ENCODE assay signal across 8 mouse cellular contexts in the genomic region with DNA sequence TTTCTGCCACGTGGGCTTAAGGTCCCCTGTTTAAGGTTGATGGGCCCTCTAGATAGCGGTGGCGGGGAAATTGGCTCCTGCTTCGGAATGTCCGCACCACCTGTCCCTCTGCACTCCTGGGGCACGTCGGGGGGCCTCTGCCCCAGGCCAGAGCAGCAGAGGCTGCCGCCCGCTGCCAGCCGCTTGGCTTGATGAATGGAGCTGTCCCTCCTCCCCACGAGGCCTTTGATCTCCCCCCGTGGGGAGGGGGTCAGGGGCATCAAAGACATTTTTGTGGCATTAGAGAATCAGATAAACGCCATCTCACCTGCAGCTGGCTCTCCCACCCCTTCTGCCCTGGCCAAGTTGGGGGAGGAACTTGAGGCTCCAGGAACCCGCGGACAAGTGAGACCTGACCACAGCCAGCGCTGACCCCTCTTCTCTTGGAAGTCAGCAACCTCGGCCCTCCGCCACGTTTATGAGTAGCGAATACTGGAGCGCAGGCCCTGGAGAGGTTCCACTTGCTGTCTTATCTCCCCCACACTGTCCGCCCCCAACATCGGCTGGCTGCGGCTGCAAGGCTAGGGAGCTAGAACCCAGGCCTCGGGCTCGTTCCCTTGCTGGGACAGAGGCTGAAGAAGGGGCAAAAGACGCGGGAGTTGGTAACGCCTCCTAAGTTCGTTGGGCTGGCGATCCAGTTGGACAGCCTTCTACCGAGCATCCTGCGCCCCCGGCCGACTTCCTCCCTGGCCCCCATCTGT. TPM values are rescaled to one million over a fixed set of nuclear protein-coding genes. Genes with fewer than 3 reads are reported as not detected.
A peak's percentile ranks its signal among the peaks of the same experiment; 100 is the strongest.
DNase-seq lines count a peak whose midpoint lies in the region; ATAC-seq and TF ChIP-seq lines count a peak whose summit lies in the region.

No protein-coding gene starts in this region.

- no peak overlapping the region for H3K9ac ChIP-seq in heart, adult 2 months (ENCODE audit: low read depth, low read length)
- H3K9ac ChIP-seq in ES-E14 (ENCODE audit: insufficient read depth, low read depth, low read length, poor library complexity, severe bottlenecking): no peak overlapping the region
- no peak overlapping the region for H3K9ac ChIP-seq in hindbrain, embryonic 11.5 days (ENCODE audit: low read depth, low read length)
- H3K9ac ChIP-seq in midbrain, embryonic 11.5 days (ENCODE audit: low read length): no peak overlapping the region

- no peak for DNase-seq in heart, adult 2 months
- DNase-seq in heart, postnatal 10 days: no peak
- no peak for DNase-seq in ES-E14 (ENCODE audit: low read depth, low spot score)
- peak; percentile 57 for DNase-seq in hindbrain, embryonic 11.5 days (ENCODE audit: low spot score)
- peak; percentile 95 for DNase-seq in midbrain, embryonic 11.5 days (ENCODE audit: low spot score, missing footprints)
- DNase-seq in frontal cortex, postnatal 10 days (ENCODE audit: low spot score in 2 of 2): no peak
- no peak for DNase-seq in right cerebral cortex, postnatal 10 days (ENCODE audit: low spot score in 2 of 2)
- no peak for DNase-seq in left cerebral cortex, adult 9 months (ENCODE audit: low spot score in 2 of 2)

- WGBS in heart, adult 2 months: 5% methylated on average over 35 of the region's 35 CpGs
- WGBS in hindbrain, embryonic 11.5 days: under 1% methylated on average over 35 of the region's 35 CpGs
- under 1% methylated on average over 35 of the region's 35 CpGs for WGBS in midbrain, embryonic 11.5 days

- ATAC-seq in hindbrain, embryonic 11.5 days (ENCODE audit: low FRiP score): no peak
- ATAC-seq in midbrain, embryonic 11.5 days (ENCODE audit: low FRiP score): no peak

- H3K27me3 ChIP-seq in heart, adult 2 months (ENCODE audit: control insufficient read depth, insufficient read depth, low read length): peaks cover 11% of the 10 kb centered on the region
- peaks cover 66% of the 10 kb centered on the region for H3K27me3 ChIP-seq in hindbrain, embryonic 11.5 days (ENCODE audit: control insufficient read depth, insufficient read depth, low read length)
- H3K27me3 ChIP-seq in midbrain, embryonic 11.5 days (ENCODE audit: control insufficient read depth, insufficient read depth, low read length): peaks cover 75% of the 10 kb centered on the region

- H3K4me1 ChIP-seq in heart, adult 2 months (ENCODE audit: control insufficient read depth, insufficient read depth, low read length): peaks cover 1% of the 10 kb centered on the region; the same call in 1 of the 2 replicates
- H3K4me1 ChIP-seq in ES-E14 (ENCODE audit: control insufficient read depth in 2 of 2, insufficient read depth in 2 of 2, low read length in 2 of 2, poor library complexity in 1 of 2): peaks cover 3 to 4% of the 10 kb centered on the region in 2 experiments; a peak in 3 of 4 replicates
- H3K4me1 ChIP-seq in hindbrain, embryonic 11.5 days (replicated peaks; ENCODE audit: control insufficient read depth, insufficient read depth, low read length): peaks cover 11% of the 10 kb centered on the region
- H3K4me1 ChIP-seq in midbrain, embryonic 11.5 days (ENCODE audit: control insufficient read depth, insufficient read depth, low read length): peaks cover 22% of the 10 kb centered on the region

- in situ Hi-C loops in ES-E14 (cut with MboI; ENCODE audit: low sequenced_read_pairs in 2 of 2, unreplicated experiment in 2 of 2): loop anchor here (10.0 kb wide), 2 partner anchors 84 to 114 kb away; a partner anchor contains a TSS

- no peaks in the 10 kb centered on the region for H3K79me2 ChIP-seq in heart, adult 2 months (replicated peaks; ENCODE audit: control insufficient read depth, insufficient read depth, low read length)

- TF ChIP-seq EP300 in heart, adult 2 months (IDR thresholded peaks at IDR 0.05; ENCODE audit: insufficient read depth, low read depth, low read length): no peak

- H3K36me3 ChIP-seq in heart, adult 2 months (ENCODE audit: control insufficient read depth, insufficient read depth, low read length): no peaks in the 10 kb centered on the region
- no peaks in the 10 kb centered on the region for H3K36me3 ChIP-seq in ES-E14 (ENCODE audit: control insufficient read depth, insufficient read depth, low read length, poor library complexity, severe bottlenecking)
- no peaks in the 10 kb centered on the region for H3K36me3 ChIP-seq in hindbrain, embryonic 11.5 days (ENCODE audit: control insufficient read depth, insufficient read depth, low read length)
- H3K36me3 ChIP-seq in midbrain, embryonic 11.5 days (ENCODE audit: control insufficient read depth, insufficient read depth, low read length): no peaks in the 10 kb centered on the region

- no peak for TF ChIP-seq POLR2A in heart, adult 2 months (IDR thresholded peaks at IDR 0.05; ENCODE audit: insufficient read depth, low read depth, low read length)

- peak overlapping the region; percentile 92 for H3K4me2 ChIP-seq in hindbrain, embryonic 11.5 days (replicated peaks; ENCODE audit: low read depth, low read length)
- peak overlapping the region; percentile 74 for H3K4me2 ChIP-seq in midbrain, embryonic 11.5 days

- no peaks in the 10 kb centered on the region for H3K9me3 ChIP-seq in ES-E14 (ENCODE audit: control insufficient read depth, insufficient read depth, low read depth, low read length)
- no peaks in the 10 kb centered on the region for H3K9me3 ChIP-seq in hindbrain, embryonic 11.5 days (ENCODE audit: control insufficient read depth, low read length)
- H3K9me3 ChIP-seq in midbrain, embryonic 11.5 days (ENCODE audit: control insufficient read depth, low read length): no peaks in the 10 kb centered on the region

- intact Hi-C loops in heart, adult 2 months (cut with DNase I): no loop called here
- intact Hi-C loops in heart, postnatal 10 days (cut with DNase I): no loop called here

- peak overlapping the region; percentile 40; the same call in 1 of the 2 replicates for H3K4me3 ChIP-seq in heart, adult 2 months
- H3K4me3 ChIP-seq in ES-E14 (ENCODE audit: insufficient read depth in 1 of 2, low read depth in 1 of 2, low read length in 2 of 2, poor library complexity in 1 of 2, severe bottlenecking in 1 of 2): peak overlapping the region; percentile 46 to 65; a peak in 3 of 4 replicates
- H3K4me3 ChIP-seq in hindbrain, embryonic 11.5 days (ENCODE audit: low read depth, low read length): peak overlapping the region; percentile 44
- H3K4me3 ChIP-seq in midbrain, embryonic 11.5 days (ENCODE audit: low read depth, low read length): peak overlapping the region; percentile 47

- no peak overlapping the region for H3K27ac ChIP-seq in heart, adult 2 months
- H3K27ac ChIP-seq in ES-E14 (ENCODE audit: insufficient read depth, low read depth, low read length, poor library complexity, severe bottlenecking): no peak overlapping the region
- no peak overlapping the region for H3K27ac ChIP-seq in hindbrain, embryonic 11.5 days (ENCODE audit: low read depth, low read length)
- H3K27ac ChIP-seq in midbrain, embryonic 11.5 days (ENCODE audit: low read depth, low read length): no peak overlapping the region

- no peak for TF ChIP-seq CTCF in heart, adult 2 months (IDR thresholded peaks at IDR 0.05)

TF ChIP-seq in ES-E14, 5 proteins besides CTCF, POLR2A, EP300 and RAD21:
- TF ChIP-seq ZNF384 (IDR thresholded peaks at IDR 0.05; ENCODE audit: low read depth, low read length) (no peak), CHD2 (IDR thresholded peaks at IDR 0.05; ENCODE audit: low read depth, low read length) (no peak), HCFC1 (IDR thresholded peaks at IDR 0.05; ENCODE audit: borderline replicate concordance, insufficient read depth, low read length) (no peak), MAFK (IDR thresholded peaks at IDR 0.05; ENCODE audit: insufficient read depth, low read depth, low read length) (no peak), ZC3H11A (IDR thresholded peaks at IDR 0.05; ENCODE audit: borderline replicate concordance, low read depth, low read length) (no peak)

RNA-seq across cellular contexts. Expression of a gene that starts 0.8 kb away (rescaled TPM):
- total RNA-seq in heart, adult 2 months (2021): under 1 TPM; 0.32 to 0.70 TPM
- 0.38 and 0.39 TPM in 2 replicates for polyA plus RNA-seq in heart, adult 2 months (2012; rRNA removed)
- under 1 TPM; 0.17 to 0.60 TPM for total RNA-seq in heart, postnatal 10 days (2021)
- total RNA-seq in ES-E14 (2012; rRNA removed): 2.6 and 2.8 TPM in 2 replicates
- polyA plus RNA-seq in hindbrain, embryonic 11.5 days (2014; fragmentation: Nextera tagmentation; extraction: Ambion mirVana): 6.7 and 10.0 TPM in 2 replicates
- 3.3 and 3.4 TPM in 2 replicates for polyA plus RNA-seq in midbrain, embryonic 11.5 days (2014; fragmentation: Nextera tagmentation; extraction: Ambion mirVana)

RNA-seq across cellular contexts. Expression of a gene that starts 20.4 kb away (rescaled TPM):
- total RNA-seq in heart, adult 2 months (2021): not detected
- polyA plus RNA-seq in heart, adult 2 months (2012; rRNA removed): not detected in 2 replicates
- total RNA-seq in heart, postnatal 10 days (2021): not detected
- 0.42 and 1.5 TPM in 2 replicates for total RNA-seq in ES-E14 (2012; rRNA removed)
- 1.6 and 2.0 TPM in 2 replicates for polyA plus RNA-seq in hindbrain, embryonic 11.5 days (2014; fragmentation: Nextera tagmentation; extraction: Ambion mirVana)
- polyA plus RNA-seq in midbrain, embryonic 11.5 days (2014; fragmentation: Nextera tagmentation; extraction: Ambion mirVana): 1.4 and 2.3 TPM in 2 replicates

RNA-seq across cellular contexts. Expression of a gene that starts 21.9 kb away (rescaled TPM):
- total RNA-seq in heart, adult 2 months (2021): 1 to 10 TPM; 1.1 to 1.3 TPM
- polyA plus RNA-seq in heart, adult 2 months (2012; rRNA removed): 2.1 and 3.0 TPM in 2 replicates
- total RNA-seq in heart, postnatal 10 days (2021): 1 to 10 TPM; 1.7 to 2.1 TPM
- total RNA-seq in ES-E14 (2012; rRNA removed): 0.04 and 0.16 TPM in 2 replicates
- polyA plus RNA-seq in hindbrain, embryonic 11.5 days (2014; fragmentation: Nextera tagmentation; extraction: Ambion mirVana): 0.22 TPM in 1 of 2 replicates, not detected in the other
- not detected in 2 replicates for polyA plus RNA-seq in midbrain, embryonic 11.5 days (2014; fragmentation: Nextera tagmentation; extraction: Ambion mirVana)

RNA-seq across cellular contexts. Expression of a gene that starts 57.5 kb away (rescaled TPM):
- total RNA-seq in heart, adult 2 months (2021): 10 to 100 TPM; 10.1 to 18.1 TPM
- 17.0 and 22.2 TPM in 2 replicates for polyA plus RNA-seq in heart, adult 2 months (2012; rRNA removed)
- total RNA-seq in heart, postnatal 10 days (2021): 10 to 100 TPM; 10.7 to 11.0 TPM
- 1.1 and 4.9 TPM in 2 replicates for total RNA-seq in ES-E14 (2012; rRNA removed)
- polyA plus RNA-seq in hindbrain, embryonic 11.5 days (2014; fragmentation: Nextera tagmentation; extraction: Ambion mirVana): 6.4 TPM in 2 replicates
- 6.7 and 7.1 TPM in 2 replicates for polyA plus RNA-seq in midbrain, embryonic 11.5 days (2014; fragmentation: Nextera tagmentation; extraction: Ambion mirVana)

Comparison
In these comparisons a context has a peak if more than half of its experiments do, and no peak if none do; other contexts are left out.
1. DNase-seq: peak in hindbrain, embryonic 11.5 days (single experiment) and midbrain, embryonic 11.5 days (single experiment); none in heart, adult 2 months (0 of 2), heart, postnatal 10 days (0 of 2), ES-E14 (single experiment), frontal cortex, postnatal 10 days (0 of 2), right cerebral cortex, postnatal 10 days (0 of 2) and left cerebral cortex, adult 9 months (0 of 2).
2. Peak in every context shown above with its lines, with median percentiles within 50 percentile points of each other: H3K4me3 ChIP-seq.